Mouse (Mus musculus) liver, postnatal 0 days (tissue): ENCODE measurements around the gene Olfr1188.

Experiments used
- CTCF ChIP-seq: sonication (generic); IDR thresholded peaks from 2 replicates; pipeline ENCODE4 v1.5.1; 2016; ENCODE audit warnings: antibody characterized with exemption, low read depth
- EP300 ChIP-seq: IDR thresholded peaks from 2 replicates; pipeline ENCODE4 v1.6.1; 2016; ENCODE audit warnings: antibody characterized with exemption, low read depth, mild to moderate bottlenecking

- TF ChIP-seq CTCF: no peak
- no peak for TF ChIP-seq EP300
These were observed at the start of gene Olfr1188 for GRCm38 (mm10) chr2:88556635-88557034.
